Mouse (Mus musculus) c-Kit-negative CD71-positive TER-119-positive erythroid progenitor cells, embryonic 14.5 days (primary cell): ENCODE measurements around the gene Pax7.

ENCODE experiments used
- DNase-seq: peaks from one replicate; pipeline ENCODE4 v3.0.0-alpha.2; 2013; ENCODE audit warnings: low read depth, low spot score

The Pax7 gene

GRCm38 (mm10) chr4:139750926-139751325 lies 82.4 kb downstream of the Pax7 start:
- no peak for DNase-seq

GRCm38 (mm10) chr4:139747190-139747936 lies 86.0 kb downstream of the Pax7 start:
- no peak for DNase-seq

- DNase-seq: no peak
Observed at GRCm38 (mm10) chr4:139746177-139746576, 87.2 kb downstream of the Pax7 start.

- no peak for DNase-seq
Observed at GRCm38 (mm10) chr4:139744765-139745395, 88.4 kb downstream of the Pax7 start.

- no peak for DNase-seq
Observed at GRCm38 (mm10) chr4:139743626-139744025, 89.7 kb downstream of the Pax7 start.

GRCm38 (mm10) chr4:139737035-139737434 lies 96.3 kb downstream of the Pax7 start:
- DNase-seq: no peak

- DNase-seq: no peak
Observed at GRCm38 (mm10) chr4:139727101-139727500, 106.2 kb downstream of the Pax7 start.

- DNase-seq: no peak
Observed at GRCm38 (mm10) chr4:139725421-139725820, 107.9 kb downstream of the Pax7 start.

GRCm38 (mm10) chr4:139724296-139724695 lies 109.0 kb downstream of the Pax7 start:
- no peak for DNase-seq

GRCm38 (mm10) chr4:139718978-139719377 lies 114.3 kb downstream of the Pax7 start:
- no peak for DNase-seq

GRCm38 (mm10) chr4:139716477-139717169 lies 116.7 kb downstream of the Pax7 start:
- no peak for DNase-seq

- DNase-seq: no peak
Observed at GRCm38 (mm10) chr4:139715241-139715932, 117.9 kb downstream of the Pax7 start.

- no peak for DNase-seq
Observed at GRCm38 (mm10) chr4:139710467-139711334, 122.6 kb downstream of the Pax7 start.

GRCm38 (mm10) chr4:139705986-139706385 lies 127.3 kb downstream of the Pax7 start:
- no peak for DNase-seq

- DNase-seq: no peak
Observed at GRCm38 (mm10) chr4:139703468-139703867, 129.9 kb downstream of the Pax7 start.

GRCm38 (mm10) chr4:139702914-139703313 lies 130.4 kb downstream of the Pax7 start:
- DNase-seq: no peak

- no peak for DNase-seq
Observed at GRCm38 (mm10) chr4:139698602-139699001, 134.7 kb downstream of the Pax7 start.

- no peak for DNase-seq
Observed at GRCm38 (mm10) chr4:139697755-139698154, 135.6 kb downstream of the Pax7 start.

- DNase-seq: no peak
Observed at GRCm38 (mm10) chr4:139693315-139693714, 140.0 kb downstream of the Pax7 start.

GRCm38 (mm10) chr4:139689627-139690269 lies 143.6 kb downstream of the Pax7 start:
- DNase-seq: no peak

- no peak for DNase-seq
Observed at GRCm38 (mm10) chr4:139688058-139688457, 145.3 kb downstream of the Pax7 start.
